In genomic region chr4:124618599-124618998, GRCm38 (mm10) we compare ENCODE assay signal across 16 mouse cellular contexts. TPM values are rescaled to one million over a fixed set of nuclear protein-coding genes. Genes with fewer than 3 reads are reported as not detected.
DNase-seq lines count a peak whose midpoint lies in the region; ATAC-seq and TF ChIP-seq lines count a peak whose summit lies in the region.
"Had no signal": no experiment of that assay in that cellular context is flagged by ENCODE, and none has a peak within 500 bp of the region (broad histone marks: within the 10 kb centered on the region; RNA-seq: fewer than 3 reads in every experiment).

No protein-coding gene starts in this region.

- no peaks in the 10 kb centered on the region for H3K9me3 ChIP-seq in heart, embryonic 14.5 days (ENCODE audit: control insufficient read depth, low read length)
- no peaks in the 10 kb centered on the region for H3K9me3 ChIP-seq in embryonic facial prominence, embryonic 14.5 days (ENCODE audit: control insufficient read depth, low read length)
- no peaks in the 10 kb centered on the region for H3K9me3 ChIP-seq in midbrain, embryonic 12.5 days

- no peak for DNase-seq in heart, adult 9 months (ENCODE audit: low spot score in 2 of 2)
- DNase-seq in brain, embryonic 14.5 days (ENCODE audit: low read depth), result peak; percentile 42
- DNase-seq in embryonic facial prominence, embryonic 14.5 days (ENCODE audit: low spot score), result peak; percentile 10
- DNase-seq in left cerebral cortex, adult 8-10 months (ENCODE audit: low spot score in 2 of 2), result no peak
- DNase-seq in layer of hippocampus, adult 8-10 months (ENCODE audit: low spot score in 2 of 2), result no peak
- DNase-seq in left cerebral cortex, adult 9 months (ENCODE audit: low spot score in 2 of 2), result no peak
- DNase-seq: adrenal gland, adult 8-10 months; liver, postnatal 0 days; thymus, postnatal 25 days had no signal

- peak overlapping the region; percentile 22 for H3K4me2 ChIP-seq in heart, embryonic 14.5 days (ENCODE audit: low read length)
- peak overlapping the region; percentile 35 for H3K4me2 ChIP-seq in embryonic facial prominence, embryonic 14.5 days (ENCODE audit: low read depth, low read length)
- peak overlapping the region; percentile 32 for H3K4me2 ChIP-seq in midbrain, embryonic 12.5 days (replicated peaks)

- H3K4me3 ChIP-seq in heart, embryonic 14.5 days (ENCODE audit: control insufficient read depth in 1 of 2, insufficient read depth in 1 of 2, low read depth in 1 of 2, low read length in 2 of 2), result no peak overlapping the region
- 0 out of 2 replicates have a peak overlapping the region, but pooled peaks have one; percentile 10 for H3K4me3 ChIP-seq in embryonic facial prominence, embryonic 14.5 days (ENCODE audit: low read depth, low read length)
- no peak overlapping the region for H3K4me3 ChIP-seq in midbrain, embryonic 12.5 days

- no peak for TF ChIP-seq POLR2A in brain, embryonic 14.5 days (IDR thresholded peaks at IDR 0.05; ENCODE audit: borderline replicate concordance, extremely low read depth, insufficient read depth, insufficient read length, poor library complexity, severe bottlenecking)

- H3K27me3 ChIP-seq in heart, embryonic 14.5 days (ENCODE audit: control insufficient read depth, insufficient read depth, low read length), result no peaks in the 10 kb centered on the region
- 0 out of 2 replicates have a peak, but pooled peaks cover 1% of the 10 kb centered on the region for H3K27me3 ChIP-seq in embryonic facial prominence, embryonic 14.5 days (replicated peaks; ENCODE audit: control insufficient read depth, insufficient read depth, low read length)
- peaks cover 8% of the 10 kb centered on the region for H3K27me3 ChIP-seq in midbrain, embryonic 12.5 days

- 8% methylated on average over 15 of the region's 16 CpGs for WGBS in heart, embryonic 14.5 days
- 15% methylated on average over 15 of the region's 16 CpGs for WGBS in embryonic facial prominence, embryonic 14.5 days
- 6% methylated on average over 16 of the region's 16 CpGs for WGBS in midbrain, embryonic 12.5 days

- no peak overlapping the region for H3K9ac ChIP-seq in heart, embryonic 14.5 days (ENCODE audit: low read length)
- peak overlapping the region; percentile 16; the same call in 1 of the 2 replicates for H3K9ac ChIP-seq in embryonic facial prominence, embryonic 14.5 days (ENCODE audit: low read depth, low read length)
- no peak overlapping the region; the same call in 1 of the 2 replicates for H3K9ac ChIP-seq in midbrain, embryonic 12.5 days (replicated peaks)
- H3K9ac ChIP-seq: liver, postnatal 0 days had no signal

- H3K4me1 ChIP-seq in heart, embryonic 14.5 days (ENCODE audit: control insufficient read depth in 2 of 2, insufficient read depth in 2 of 2, low read length in 2 of 2), result peaks cover 0 to 4% of the 10 kb centered on the region in 2 experiments; a peak in 2 of 4 replicates
- peaks cover 10% of the 10 kb centered on the region for H3K4me1 ChIP-seq in embryonic facial prominence, embryonic 14.5 days (ENCODE audit: control insufficient read depth, insufficient read depth, low read length)
- peaks cover 36% of the 10 kb centered on the region for H3K4me1 ChIP-seq in midbrain, embryonic 12.5 days

- H3K36me3 ChIP-seq in heart, embryonic 14.5 days (ENCODE audit: control insufficient read depth, insufficient read depth, low read length), result no peaks in the 10 kb centered on the region
- H3K36me3 ChIP-seq in embryonic facial prominence, embryonic 14.5 days (ENCODE audit: control insufficient read depth, insufficient read depth, low read length), result no peaks in the 10 kb centered on the region
- H3K36me3 ChIP-seq in midbrain, embryonic 12.5 days, result no peaks in the 10 kb centered on the region

- H3K27ac ChIP-seq in heart, embryonic 14.5 days (replicated peaks in 1 of 2; ENCODE audit: control insufficient read depth in 1 of 2, insufficient read depth in 1 of 2, low read depth in 2 of 2, low read length in 2 of 2), result no peak overlapping the region
- no peak overlapping the region for H3K27ac ChIP-seq in embryonic facial prominence, embryonic 14.5 days (replicated peaks; ENCODE audit: low read depth, low read length)
- peak overlapping the region; percentile 77 for H3K27ac ChIP-seq in midbrain, embryonic 12.5 days (replicated peaks)
- H3K27ac ChIP-seq: kidney, postnatal 0 days had no signal

- TF ChIP-seq CTCF in brain, embryonic 14.5 days (IDR thresholded peaks at IDR 0.05; ENCODE audit: borderline replicate concordance, extremely low read depth, insufficient read depth, insufficient read length), result no peak

- ATAC-seq in heart, embryonic 14.5 days (ENCODE audit: insufficient number of reproducible peaks, insufficient read depth, low FRiP score, low read depth), result no peak
- ATAC-seq in embryonic facial prominence, embryonic 14.5 days (ENCODE audit: low read depth), result no peak
- ATAC-seq in midbrain, embryonic 12.5 days (ENCODE audit: low FRiP score, low read depth), result peak; percentile 51; the same call in 1 of the 2 replicates
- ATAC-seq: liver, postnatal 0 days; Patski had no signal

RNA-seq across cellular contexts. Expression of gene 3100002H09Rik, which starts 8.0 kb away (rescaled TPM):
- not detected in 2 replicates for polyA plus RNA-seq in heart, embryonic 14.5 days (2014; fragmentation: Nextera tagmentation; extraction: Ambion mirVana)
- polyA plus RNA-seq in brain, embryonic 14.5 days (2012; rRNA removed), result 0.08 and 0.36 TPM in 2 replicates
- 0.47 TPM in 1 of 2 replicates, not detected in the other for polyA plus RNA-seq in embryonic facial prominence, embryonic 14.5 days (2014; fragmentation: Nextera tagmentation; extraction: Ambion mirVana)
- 1.1 and 1.6 TPM in 2 replicates for polyA plus RNA-seq in midbrain, embryonic 12.5 days (2016; fragmentation: Nextera tagmentation; extraction: Ambion mirVana)
- total RNA-seq in left cerebral cortex, adult 8-10 months (2022), result under 1 TPM in 3 of 4 experiments, not detected in 1; 0.53 to 0.74 (median 0.57) TPM
- total RNA-seq in layer of hippocampus, adult 8-10 months (2022), result 1 to 10 TPM in 2 of 4 experiments, under 1 TPM in 2; 0.80 to 2.4 (median 1.1) TPM
- total RNA-seq: adrenal gland, adult 8-10 months; common myeloid progenitor, adult 5-6 weeks; megakaryocyte progenitor cell, adult 5-6 weeks had no signal
- polyA plus RNA-seq: heart, postnatal 0 days; kidney, postnatal 0 days; liver, postnatal 0 days; Patski had no signal

RNA-seq across cellular contexts. Expression of gene Pou3f1, which starts 38.0 kb away (rescaled TPM):
- polyA plus RNA-seq in heart, embryonic 14.5 days (2014; fragmentation: Nextera tagmentation; extraction: Ambion mirVana), result 0.19 and 0.20 TPM in 2 replicates
- polyA plus RNA-seq in brain, embryonic 14.5 days (2012; rRNA removed), result 21.3 and 23.1 TPM in 2 replicates
- 1.2 and 1.7 TPM in 2 replicates for polyA plus RNA-seq in embryonic facial prominence, embryonic 14.5 days (2014; fragmentation: Nextera tagmentation; extraction: Ambion mirVana)
- 26.2 and 30.5 TPM in 2 replicates for polyA plus RNA-seq in midbrain, embryonic 12.5 days (2016; fragmentation: Nextera tagmentation; extraction: Ambion mirVana)
- total RNA-seq in left cerebral cortex, adult 8-10 months (2022), result 10 to 100 TPM; 15.9 to 20.5 (median 18.3) TPM
- total RNA-seq in layer of hippocampus, adult 8-10 months (2022), result 10 to 100 TPM; 39.6 to 42.8 (median 40.0) TPM
- total RNA-seq: common myeloid progenitor, adult 5-6 weeks; megakaryocyte progenitor cell, adult 5-6 weeks had no signal
- polyA plus RNA-seq: liver, postnatal 0 days had no signal

Comparison
In these comparisons a context has a peak if more than half of its experiments do, and no peak if none do; other contexts are left out.
1. DNase-seq: peak in brain, embryonic 14.5 days (single experiment) and embryonic facial prominence, embryonic 14.5 days (single experiment); none in heart, adult 9 months (0 of 2), left cerebral cortex, adult 8-10 months (0 of 2), layer of hippocampus, adult 8-10 months (0 of 2) and left cerebral cortex, adult 9 months (0 of 2).
2. Peak in every context shown above with its lines, with median percentiles within 50 percentile points of each other: H3K4me2 ChIP-seq.